Comparison of ENCODE assay signal across 8 mouse cellular contexts in the genomic region with DNA sequence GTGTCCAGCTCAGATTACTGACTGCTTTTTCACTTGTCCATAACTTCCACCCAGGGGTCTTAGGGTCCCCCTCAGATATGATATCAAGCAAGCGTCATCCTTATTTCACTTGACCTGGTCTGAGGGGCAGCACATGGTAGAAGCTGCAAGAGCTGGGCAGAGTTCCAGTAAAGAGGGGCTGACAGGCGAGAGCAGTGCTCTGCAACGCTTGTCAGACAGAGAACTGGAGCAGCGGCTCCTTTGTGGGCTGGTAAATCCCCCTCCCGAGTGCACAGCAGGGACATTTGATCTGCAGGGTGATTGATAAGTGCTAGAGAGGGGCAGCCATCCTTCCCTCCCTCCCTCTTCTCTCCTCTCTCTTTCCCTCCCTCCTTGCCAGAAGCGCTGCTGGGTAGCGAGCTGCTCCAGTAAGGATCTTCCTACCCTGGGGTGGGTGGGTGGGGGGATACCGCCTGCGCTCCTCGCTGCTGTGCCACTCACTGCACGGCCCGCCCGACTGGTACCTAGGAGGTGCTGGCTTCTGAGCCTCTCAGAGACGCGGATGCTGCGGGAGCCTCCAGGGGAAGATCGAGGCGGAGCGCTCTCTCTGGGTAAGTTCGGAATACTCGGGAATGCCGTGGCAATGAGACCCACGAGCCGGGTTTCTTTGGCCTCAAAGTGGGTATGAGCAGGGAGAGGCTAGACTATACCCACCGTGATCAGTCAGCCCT. TPM values are rescaled to one million over a fixed set of nuclear protein-coding genes. Genes with fewer than 3 reads are reported as not detected.
DNase-seq lines count a peak whose midpoint lies in the region; ATAC-seq and TF ChIP-seq lines count a peak whose summit lies in the region.

Gene Slitrk2, plus strand, starts transcription at position 408 of the 710 bp plus-strand sequence.

- H3K4me2 ChIP-seq in heart, embryonic 11.5 days: peak within 1 kb of the TSS; percentile 60
- H3K4me2 ChIP-seq in hindbrain, embryonic 14.5 days (replicated peaks): peak within 1 kb of the TSS; percentile 61
- H3K4me2 ChIP-seq in limb, embryonic 14.5 days (replicated peaks; ENCODE audit: low read depth, low read length, severe bottlenecking): peak within 1 kb of the TSS; percentile 53
- peak within 1 kb of the TSS; percentile 55 for H3K4me2 ChIP-seq in stomach, embryonic 16.5 days (ENCODE audit: low read depth, low read length)

- no peak within 1 kb of the TSS for H3K9ac ChIP-seq in heart, embryonic 11.5 days (ENCODE audit: low read depth, low read length)
- peak within 1 kb of the TSS; percentile 57 for H3K9ac ChIP-seq in hindbrain, embryonic 14.5 days
- 0 out of 2 replicates have a peak within 1 kb of the TSS, but pooled peaks have one; percentile 34 for H3K9ac ChIP-seq in limb, embryonic 14.5 days (ENCODE audit: low read depth, low read length, severe bottlenecking)
- peak within 1 kb of the TSS; percentile 57; the same call in 1 of the 2 replicates for H3K9ac ChIP-seq in stomach, embryonic 16.5 days (ENCODE audit: low read length)

- 12% methylated on average over 24 of the region's 25 CpGs for WGBS in heart, embryonic 11.5 days (ENCODE audit: insufficient replicate concordance)
- 6% methylated on average over 24 of the region's 25 CpGs for WGBS in hindbrain, embryonic 14.5 days
- 17% methylated on average over 20 of the region's 25 CpGs for WGBS in limb, embryonic 14.5 days
- WGBS in stomach, embryonic 16.5 days: 10% methylated on average over 25 of the region's 25 CpGs

- intact Hi-C loops in heart, postnatal 10 days (cut with DNase I): no loop called here

- H3K4me1 ChIP-seq in heart, embryonic 11.5 days (ENCODE audit: control insufficient read depth, insufficient read depth, low read length): no peaks in the 10 kb centered on the region
- H3K4me1 ChIP-seq in hindbrain, embryonic 14.5 days (replicated peaks; ENCODE audit: control insufficient read depth, insufficient read depth, low read length): no peaks in the 10 kb centered on the region
- H3K4me1 ChIP-seq in limb, embryonic 14.5 days (ENCODE audit: control insufficient read depth, insufficient read depth, low read length): no peaks in the 10 kb centered on the region
- no peaks in the 10 kb centered on the region for H3K4me1 ChIP-seq in stomach, embryonic 16.5 days (ENCODE audit: control insufficient read depth, insufficient read depth, low read length)

- no peaks in the 10 kb centered on the region for H3K36me3 ChIP-seq in heart, embryonic 11.5 days (ENCODE audit: control insufficient read depth, insufficient read depth, low read length)
- no peaks in the 10 kb centered on the region for H3K36me3 ChIP-seq in hindbrain, embryonic 14.5 days (replicated peaks; ENCODE audit: control insufficient read depth, insufficient read depth)
- H3K36me3 ChIP-seq in limb, embryonic 14.5 days (ENCODE audit: control insufficient read depth, insufficient read depth, low read length): no peaks in the 10 kb centered on the region
- no peaks in the 10 kb centered on the region for H3K36me3 ChIP-seq in stomach, embryonic 16.5 days (ENCODE audit: control insufficient read depth, insufficient read depth, low read length)

- H3K9me3 ChIP-seq in heart, embryonic 11.5 days (replicated peaks; ENCODE audit: control insufficient read depth, low read length): no peaks in the 10 kb centered on the region
- H3K9me3 ChIP-seq in hindbrain, embryonic 14.5 days (ENCODE audit: control insufficient read depth, low read length): no peaks in the 10 kb centered on the region
- H3K9me3 ChIP-seq in limb, embryonic 14.5 days (ENCODE audit: control insufficient read depth, low read length): no peaks in the 10 kb centered on the region
- no peaks in the 10 kb centered on the region for H3K9me3 ChIP-seq in stomach, embryonic 16.5 days (replicated peaks; ENCODE audit: control insufficient read depth, low read length)

- no peak for DNase-seq in heart, postnatal 10 days
- peak; percentile 20 for DNase-seq in cerebellum, postnatal 4 days (ENCODE audit: low spot score in 2 of 2)
- DNase-seq in hindbrain, embryonic 14.5 days (ENCODE audit: low spot score): peak; percentile 40
- peak; percentile 9 for DNase-seq in limb, embryonic 14.5 days (ENCODE audit: low spot score)
- no peak for DNase-seq in thymus, postnatal 4 days
- DNase-seq in spleen, adult 18-20 months: no peak

- peak within 1 kb of the TSS; percentile 35 for H3K4me3 ChIP-seq in heart, embryonic 11.5 days (ENCODE audit: low read depth, low read length)
- peak within 1 kb of the TSS; percentile 34 for H3K4me3 ChIP-seq in hindbrain, embryonic 14.5 days (replicated peaks; ENCODE audit: low read length)
- peak within 1 kb of the TSS; percentile 28 for H3K4me3 ChIP-seq in limb, embryonic 14.5 days (replicated peaks; ENCODE audit: low read length)
- peak within 1 kb of the TSS; percentile 36 for H3K4me3 ChIP-seq in stomach, embryonic 16.5 days (replicated peaks; ENCODE audit: low read length)

- TF ChIP-seq POLR2A in limb, embryonic 14.5 days (IDR thresholded peaks at IDR 0.05; ENCODE audit: borderline replicate concordance, extremely low read depth, insufficient read depth, insufficient read length): no peak

- ATAC-seq in heart, embryonic 11.5 days (replicated peaks; ENCODE audit: insufficient number of reproducible peaks, low FRiP score, low TSS enrichment): no peak
- ATAC-seq in hindbrain, embryonic 14.5 days (ENCODE audit: low FRiP score): peak; percentile 79
- no peak for ATAC-seq in limb, embryonic 14.5 days (ENCODE audit: low FRiP score, low read depth)
- ATAC-seq in stomach, embryonic 16.5 days (ENCODE audit: insufficient read depth, low FRiP score): peak; percentile 29; the same call in 1 of the 2 replicates

- peaks cover 4% of the 10 kb centered on the region; the same call in 1 of the 2 replicates for H3K27me3 ChIP-seq in heart, embryonic 11.5 days (ENCODE audit: control insufficient read depth, insufficient read depth, low read length)
- no peaks in the 10 kb centered on the region for H3K27me3 ChIP-seq in hindbrain, embryonic 14.5 days (ENCODE audit: control insufficient read depth, insufficient read depth, low read length)
- H3K27me3 ChIP-seq in limb, embryonic 14.5 days (ENCODE audit: control insufficient read depth, insufficient read depth, low read length): no peaks in the 10 kb centered on the region
- H3K27me3 ChIP-seq in stomach, embryonic 16.5 days (ENCODE audit: control insufficient read depth, insufficient read depth, low read length): no peaks in the 10 kb centered on the region

- H3K27ac ChIP-seq in heart, embryonic 11.5 days (ENCODE audit: low read depth, low read length): no peak within 1 kb of the TSS
- no peak within 1 kb of the TSS; the same call in 1 of the 2 replicates for H3K27ac ChIP-seq in hindbrain, embryonic 14.5 days
- no peak within 1 kb of the TSS for H3K27ac ChIP-seq in limb, embryonic 14.5 days (replicated peaks; ENCODE audit: low read depth, low read length)
- no peak within 1 kb of the TSS for H3K27ac ChIP-seq in stomach, embryonic 16.5 days (ENCODE audit: low read length)

RNA-seq across cellular contexts. Expression of gene Slitrk2, which starts in this region (rescaled TPM):
- polyA plus RNA-seq in heart, embryonic 11.5 days (2014; fragmentation: Nextera tagmentation; extraction: Ambion mirVana): 0.83 and 0.93 TPM in 2 replicates
- total RNA-seq in heart, postnatal 10 days (2021): under 1 TPM; 0.45 to 0.69 TPM
- 13.7 and 15.4 TPM in 2 replicates for polyA plus RNA-seq in hindbrain, embryonic 14.5 days (2014; fragmentation: Nextera tagmentation; extraction: Ambion mirVana)
- polyA plus RNA-seq in limb, embryonic 14.5 days (2012; rRNA removed): 1.6 TPM in 2 replicates
- polyA plus RNA-seq in limb, embryonic 14.5 days (2014; fragmentation: Nextera tagmentation; extraction: Ambion mirVana): 3.0 TPM in 2 replicates
- 1.4 and 1.5 TPM in 2 replicates for polyA plus RNA-seq in stomach, embryonic 16.5 days (2015; fragmentation: Nextera tagmentation; extraction: Ambion mirVana)

Comparison
In these comparisons a context has a peak if more than half of its experiments do, and no peak if none do; other contexts are left out.
1. ATAC-seq: peak in hindbrain, embryonic 14.5 days (single experiment) and stomach, embryonic 16.5 days (single experiment); none in heart, embryonic 11.5 days (single experiment) and limb, embryonic 14.5 days (single experiment).
2. DNase-seq: peak in cerebellum, postnatal 4 days (2 of 2), hindbrain, embryonic 14.5 days (single experiment) and limb, embryonic 14.5 days (single experiment); none in heart, postnatal 10 days (0 of 2), thymus, postnatal 4 days (single experiment) and spleen, adult 18-20 months (0 of 2).
3. Peak in every context shown above with its lines, with median percentiles within 50 percentile points of each other: H3K4me2 ChIP-seq and H3K4me3 ChIP-seq.